Mouse (Mus musculus): ENCODE measurements around the gene Bhlhe40.
A peak's percentile ranks its signal among the peaks of the same experiment; 100 is the strongest.

- TF ChIP-seq EP300 (IDR thresholded peaks at IDR 0.05) (no peak), CTCF (IDR thresholded peaks at IDR 0.05) (0 out of 2 replicates have a peak, but pooled peaks have one; percentile 9)
These were observed 2.1 kb downstream of the Bhlhe40 start for GRCm38 (mm10) chr6:108662314-108663240.

All from lung, postnatal 0 days (tissue).